ENCODE assay signal across 22 mouse cellular contexts in genomic region chr14:30078115-30078808, GRCm38 (mm10).
A peak's percentile ranks its signal among the peaks of the same experiment; 100 is the strongest.
DNase-seq lines count a peak whose midpoint lies in the region; ATAC-seq lines count a peak whose summit lies in the region.
"Had no signal": no experiment of that assay in that cellular context is flagged by ENCODE, and none has a peak within 500 bp of the region (broad histone marks: within the 10 kb centered on the region; RNA-seq: fewer than 3 reads in every experiment).

No protein-coding gene starts in this region.

- H3K27me3 ChIP-seq in embryonic facial prominence, embryonic 14.5 days (replicated peaks; ENCODE audit: control insufficient read depth, insufficient read depth, low read length): no peaks in the 10 kb centered on the region
- no peaks in the 10 kb centered on the region for H3K27me3 ChIP-seq in kidney, embryonic 14.5 days (ENCODE audit: control insufficient read depth, insufficient read depth, low read length)
- no peaks in the 10 kb centered on the region for H3K27me3 ChIP-seq in forebrain, embryonic 13.5 days
- H3K27me3 ChIP-seq: forebrain, embryonic 15.5 days; heart, embryonic 15.5 days; hindbrain, embryonic 12.5 days; limb, embryonic 12.5 days; liver, embryonic 13.5 days; lung, embryonic 15.5 days; midbrain, embryonic 12.5 days; neural tube, embryonic 15.5 days had no signal

- H3K4me3 ChIP-seq in embryonic facial prominence, embryonic 14.5 days (ENCODE audit: low read depth, low read length): no peak overlapping the region
- H3K4me3 ChIP-seq in kidney, embryonic 14.5 days (ENCODE audit: low read length): no peak overlapping the region
- no peak overlapping the region for H3K4me3 ChIP-seq in forebrain, embryonic 13.5 days
- H3K4me3 ChIP-seq: forebrain, embryonic 15.5 days; heart, embryonic 15.5 days; hindbrain, embryonic 12.5 days; left cerebral cortex, adult 2 months; limb, embryonic 12.5 days; liver, embryonic 13.5 days; lung, embryonic 15.5 days; midbrain, embryonic 12.5 days; neural tube, embryonic 15.5 days had no signal

- H3K4me2 ChIP-seq in embryonic facial prominence, embryonic 14.5 days (ENCODE audit: low read depth, low read length): no peak overlapping the region
- peak overlapping the region; percentile 17; the same call in 1 of the 2 replicates for H3K4me2 ChIP-seq in kidney, embryonic 14.5 days (replicated peaks; ENCODE audit: low read depth, low read length)
- H3K4me2 ChIP-seq in forebrain, embryonic 13.5 days: no peak overlapping the region
- H3K4me2 ChIP-seq: forebrain, embryonic 15.5 days; heart, embryonic 15.5 days; hindbrain, embryonic 12.5 days; limb, embryonic 12.5 days; liver, embryonic 13.5 days; lung, embryonic 15.5 days; midbrain, embryonic 12.5 days; neural tube, embryonic 15.5 days had no signal

- H3K4me1 ChIP-seq in embryonic facial prominence, embryonic 14.5 days (ENCODE audit: control insufficient read depth, insufficient read depth, low read length): peaks cover 5% of the 10 kb centered on the region; the same call in 1 of the 2 replicates
- no peaks in the 10 kb centered on the region for H3K4me1 ChIP-seq in kidney, embryonic 14.5 days (ENCODE audit: control insufficient read depth, insufficient read depth, low read length)
- peaks cover 6% of the 10 kb centered on the region; the same call in 1 of the 2 replicates for H3K4me1 ChIP-seq in forebrain, embryonic 13.5 days
- H3K4me1 ChIP-seq: forebrain, embryonic 15.5 days; hindbrain, embryonic 12.5 days; limb, embryonic 12.5 days; liver, embryonic 13.5 days; lung, embryonic 15.5 days; midbrain, embryonic 12.5 days; neural tube, embryonic 15.5 days had no signal

- no peak overlapping the region for H3K9ac ChIP-seq in embryonic facial prominence, embryonic 14.5 days (ENCODE audit: low read depth, low read length)
- H3K9ac ChIP-seq in kidney, embryonic 14.5 days (ENCODE audit: low read depth, low read length): no peak overlapping the region
- H3K9ac ChIP-seq in forebrain, embryonic 13.5 days: no peak overlapping the region
- H3K9ac ChIP-seq: forebrain, embryonic 15.5 days; heart, embryonic 15.5 days; hindbrain, embryonic 12.5 days; limb, embryonic 12.5 days; liver, embryonic 13.5 days; lung, embryonic 15.5 days; midbrain, embryonic 12.5 days; neural tube, embryonic 15.5 days had no signal

- peak; percentile 11 for DNase-seq in gastrocnemius, postnatal 14 days
- DNase-seq in gastrocnemius, postnatal 36 days: no peak
- peak; percentile 29 for DNase-seq in embryonic facial prominence, embryonic 14.5 days (ENCODE audit: low spot score)
- DNase-seq in kidney, postnatal 4 days: peak; percentile 16 to 38
- no peak for DNase-seq in frontal cortex, postnatal 36 days (ENCODE audit: low spot score in 2 of 2)
- DNase-seq in ovary, postnatal 10 days (ENCODE audit: low spot score): no peak
- DNase-seq: adrenal gland, postnatal 14 days; cerebellum, adult 9-11 months; heart, adult 18-20 months; liver, embryonic 13.5 days; thymus, adult 2 months had no signal

- H3K9me3 ChIP-seq in embryonic facial prominence, embryonic 14.5 days (ENCODE audit: control insufficient read depth, low read length): no peaks in the 10 kb centered on the region
- no peaks in the 10 kb centered on the region for H3K9me3 ChIP-seq in kidney, embryonic 14.5 days (ENCODE audit: control insufficient read depth, low read length)
- 0 out of 2 replicates have a peak, but pooled peaks cover 4% of the 10 kb centered on the region for H3K9me3 ChIP-seq in forebrain, embryonic 13.5 days (replicated peaks)
- H3K9me3 ChIP-seq: forebrain, embryonic 15.5 days; heart, embryonic 15.5 days; liver, embryonic 13.5 days; lung, embryonic 15.5 days; midbrain, embryonic 12.5 days; neural tube, embryonic 15.5 days had no signal

- ATAC-seq in embryonic facial prominence, embryonic 14.5 days (ENCODE audit: low read depth): peak; percentile 38; the same call in 1 of the 2 replicates
- ATAC-seq in kidney, embryonic 14.5 days (ENCODE audit: low FRiP score, low TSS enrichment): peak; percentile 88
- ATAC-seq in forebrain, embryonic 13.5 days: no peak
- ATAC-seq: forebrain, embryonic 15.5 days had no signal

- no peaks in the 10 kb centered on the region for H3K36me3 ChIP-seq in embryonic facial prominence, embryonic 14.5 days (ENCODE audit: control insufficient read depth, insufficient read depth, low read length)
- H3K36me3 ChIP-seq in kidney, embryonic 14.5 days (ENCODE audit: control insufficient read depth, insufficient read depth, low read length): no peaks in the 10 kb centered on the region
- H3K36me3 ChIP-seq in forebrain, embryonic 13.5 days (ENCODE audit: poor library complexity, severe bottlenecking): no peaks in the 10 kb centered on the region
- H3K36me3 ChIP-seq: forebrain, embryonic 15.5 days; heart, embryonic 15.5 days; hindbrain, embryonic 12.5 days; limb, embryonic 12.5 days; liver, embryonic 13.5 days; midbrain, embryonic 12.5 days had no signal

- H3K27ac ChIP-seq in embryonic facial prominence, embryonic 14.5 days (replicated peaks; ENCODE audit: low read depth, low read length): no peak overlapping the region
- H3K27ac ChIP-seq in kidney, embryonic 14.5 days (ENCODE audit: low read depth, low read length): no peak overlapping the region
- H3K27ac ChIP-seq in forebrain, embryonic 13.5 days: no peak overlapping the region
- H3K27ac ChIP-seq: forebrain, embryonic 15.5 days; heart, embryonic 15.5 days; hindbrain, embryonic 12.5 days; left cerebral cortex, adult 2 months; limb, embryonic 12.5 days; liver, embryonic 13.5 days; lung, embryonic 15.5 days; macrophage; midbrain, embryonic 12.5 days; neural tube, embryonic 15.5 days had no signal

- 66% methylated on average over 15 of the region's 15 CpGs for WGBS in embryonic facial prominence, embryonic 14.5 days
- 53% methylated on average over 15 of the region's 15 CpGs for whole genome bisulfite sequencing in kidney, embryonic 14.5 days
- WGBS in forebrain, embryonic 13.5 days: 83% methylated on average over 15 of the region's 15 CpGs

- intact Hi-C loops in gastrocnemius, postnatal 14 days (cut with DNase I; ENCODE audit: low total_unique reads): no loop called here
- intact Hi-C loops in gastrocnemius, postnatal 36 days (cut with DNase I): no loop called here

Comparison
In these comparisons a context has a peak if more than half of its experiments do, and no peak if none do; other contexts are left out.
1. DNase-seq: peak in gastrocnemius, postnatal 14 days (single experiment), embryonic facial prominence, embryonic 14.5 days (single experiment) and kidney, postnatal 4 days (2 of 2); none in gastrocnemius, postnatal 36 days (0 of 2), frontal cortex, postnatal 36 days (0 of 2) and ovary, postnatal 10 days (single experiment).